Mouse (Mus musculus): Measurements from ENCODE around the gene Golga4.

The Golga4 gene

DNA sequence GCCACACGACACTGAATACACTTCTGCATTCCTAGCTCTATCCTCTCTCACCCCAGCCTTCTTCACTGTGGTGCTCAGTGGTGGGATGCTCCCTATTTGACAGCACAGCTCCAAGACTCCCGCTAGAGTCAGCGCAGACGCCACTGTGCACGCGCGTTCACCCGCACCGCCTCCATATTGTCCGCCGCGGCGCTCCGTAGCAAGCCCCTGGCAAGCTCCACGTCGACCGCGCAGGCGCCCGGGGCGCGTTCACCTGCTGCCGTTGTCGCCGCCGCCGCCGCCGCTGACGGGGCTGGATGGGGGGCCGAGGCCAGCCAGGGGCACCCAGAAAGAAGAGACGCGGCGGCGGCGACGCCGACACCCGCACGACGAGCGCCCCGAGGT lies at the start of gene Golga4:
Gene Golga4 (plus strand): TSS at position 248 of the 384 bp plus-strand sequence.
- DNase-seq (ENCODE audit: low spot score in 2 of 2) = peak; percentile 72 to 90

- DNase-seq (ENCODE audit: low spot score in 2 of 2) = no peak
These were observed 49.7 kb upstream of the Golga4 start for GRCm38 (mm10) chr9:118456405-118456804.

- no peak for DNase-seq (ENCODE audit: low spot score in 2 of 2)
These were observed 48.0 kb upstream of the Golga4 start for GRCm38 (mm10) chr9:118458039-118458438.

GRCm38 (mm10) chr9:118464031-118464430 lies 42.0 kb upstream of the Golga4 start:
- no peak for DNase-seq (ENCODE audit: low spot score in 2 of 2)

- DNase-seq (ENCODE audit: low spot score in 2 of 2) = no peak
These were observed 37.8 kb upstream of the Golga4 start for GRCm38 (mm10) chr9:118468301-118468700.

GRCm38 (mm10) chr9:118469272-118469671 lies 36.8 kb upstream of the Golga4 start:
- no peak for DNase-seq (ENCODE audit: low spot score in 2 of 2)

DNA sequence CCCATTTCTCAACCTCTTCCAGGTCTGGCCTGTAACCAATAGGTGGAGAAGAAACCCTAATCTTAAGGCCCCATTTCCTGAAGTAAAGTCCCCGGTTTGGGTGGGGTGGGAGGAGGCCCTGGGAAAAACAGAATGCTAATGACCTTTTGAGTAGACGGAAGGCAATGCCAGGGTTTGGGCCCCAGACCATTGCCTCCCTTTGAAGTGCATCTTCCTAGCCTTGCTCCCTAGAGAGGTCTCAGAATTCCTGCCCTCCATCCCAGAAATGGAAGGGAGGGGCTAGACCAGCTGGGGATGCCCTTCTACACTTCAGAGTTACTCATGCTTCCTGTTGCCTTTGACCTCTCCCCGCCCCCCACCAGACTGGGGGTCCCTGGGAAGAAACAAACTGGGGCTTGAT lies 34.8 kb upstream of the Golga4 start:
- no peak for DNase-seq (ENCODE audit: low spot score in 2 of 2)

DNA sequence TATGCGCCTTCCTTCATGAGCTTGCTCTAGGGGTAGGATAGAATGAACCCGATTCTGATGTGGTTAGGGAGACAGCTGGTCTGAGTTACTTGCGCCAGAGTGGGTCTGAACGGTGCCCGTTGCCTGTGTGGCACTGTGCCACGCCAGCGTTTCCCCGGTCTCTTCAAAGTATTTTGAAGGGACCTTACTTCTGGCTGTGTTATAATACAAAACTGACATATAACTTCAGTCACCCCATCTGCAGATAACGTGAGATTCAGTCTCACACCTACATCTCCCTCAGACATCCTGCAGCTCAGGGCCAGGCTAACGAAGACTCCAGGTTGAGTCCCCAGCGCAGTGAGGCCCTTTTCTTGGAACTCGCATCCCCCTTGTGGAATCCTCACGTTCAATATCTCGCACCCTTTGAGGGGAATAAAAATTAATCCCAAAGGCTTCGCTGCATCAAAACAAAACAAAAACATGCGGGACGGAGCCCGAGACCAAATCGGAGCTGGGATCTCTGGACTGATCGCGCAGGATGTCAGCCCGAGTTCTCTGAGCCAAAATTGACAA lies 29.8 kb upstream of the Golga4 start:
- DNase-seq (ENCODE audit: low spot score in 2 of 2) = no peak

- DNase-seq (ENCODE audit: low spot score in 2 of 2) = no peak
These were observed 29.2 kb upstream of the Golga4 start for GRCm38 (mm10) chr9:118476766-118477271.

- no peak for DNase-seq (ENCODE audit: low spot score in 2 of 2)
These were observed 28.7 kb upstream of the Golga4 start for GRCm38 (mm10) chr9:118477281-118477931.

DNA sequence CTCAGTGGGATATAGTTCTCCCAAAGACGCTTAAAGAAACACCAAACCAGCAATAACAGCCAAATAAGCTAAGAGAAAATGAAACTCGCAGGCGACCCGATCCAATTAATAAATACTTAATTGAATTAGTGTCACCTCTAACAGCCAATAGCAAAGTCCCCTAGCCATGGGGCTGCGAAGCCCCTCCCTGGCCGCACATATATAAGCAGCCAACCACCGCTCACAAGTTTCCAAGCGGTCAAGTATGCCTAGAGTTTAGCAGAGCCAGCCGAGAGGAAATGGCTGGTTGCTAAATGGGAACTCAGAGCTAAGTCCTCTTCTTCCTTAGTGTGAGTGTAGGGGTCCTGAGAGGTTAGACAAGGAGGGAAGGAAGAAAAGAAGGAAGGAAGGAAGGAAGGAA lies 28.1 kb upstream of the Golga4 start, which contains the start of gene Eomes:
Gene Eomes (plus strand): TSS at position 252 of the 400 bp plus-strand sequence.
- no peak for DNase-seq (ENCODE audit: low spot score in 2 of 2)

GRCm38 (mm10) chr9:118478458-118478838 lies 27.6 kb upstream of the Golga4 start:
- peak in 1 of 2 experiments; percentile 28 for DNase-seq (ENCODE audit: low spot score in 2 of 2)

DNA sequence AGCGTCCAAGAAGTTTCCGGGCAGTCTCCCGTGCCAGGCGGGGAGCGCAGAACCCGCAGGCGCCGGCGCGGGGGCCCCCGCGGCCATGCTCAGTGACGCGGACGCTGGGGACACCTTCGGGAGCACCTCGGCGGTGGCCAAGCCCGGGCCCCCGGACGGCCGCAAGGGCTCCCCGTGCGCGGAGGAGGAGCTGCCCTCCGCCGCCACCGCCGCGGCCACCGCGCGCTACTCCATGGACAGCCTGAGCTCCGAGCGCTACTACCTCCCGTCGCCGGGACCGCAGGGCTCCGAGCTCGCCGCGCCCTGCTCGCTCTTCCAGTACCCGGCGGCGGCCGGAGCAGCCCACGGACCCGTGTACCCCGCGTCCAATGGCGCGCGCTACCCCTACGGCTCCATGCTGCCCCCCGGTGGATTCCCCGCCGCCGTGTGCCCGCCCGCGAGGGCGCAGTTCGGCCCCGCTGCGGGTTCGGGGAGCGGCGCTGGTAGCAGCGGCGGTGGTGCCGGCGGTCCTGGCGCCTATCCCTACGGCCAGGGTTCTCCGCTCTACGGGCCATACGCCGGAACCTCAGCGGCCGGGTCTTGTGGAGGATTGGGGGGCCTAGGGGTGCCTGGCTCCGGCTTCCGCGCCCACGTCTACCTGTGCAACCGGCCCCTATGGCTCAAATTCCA lies 27.1 kb upstream of the Golga4 start:
- peak in 1 of 2 experiments; percentile 42 for DNase-seq (ENCODE audit: low spot score in 2 of 2)

DNA sequence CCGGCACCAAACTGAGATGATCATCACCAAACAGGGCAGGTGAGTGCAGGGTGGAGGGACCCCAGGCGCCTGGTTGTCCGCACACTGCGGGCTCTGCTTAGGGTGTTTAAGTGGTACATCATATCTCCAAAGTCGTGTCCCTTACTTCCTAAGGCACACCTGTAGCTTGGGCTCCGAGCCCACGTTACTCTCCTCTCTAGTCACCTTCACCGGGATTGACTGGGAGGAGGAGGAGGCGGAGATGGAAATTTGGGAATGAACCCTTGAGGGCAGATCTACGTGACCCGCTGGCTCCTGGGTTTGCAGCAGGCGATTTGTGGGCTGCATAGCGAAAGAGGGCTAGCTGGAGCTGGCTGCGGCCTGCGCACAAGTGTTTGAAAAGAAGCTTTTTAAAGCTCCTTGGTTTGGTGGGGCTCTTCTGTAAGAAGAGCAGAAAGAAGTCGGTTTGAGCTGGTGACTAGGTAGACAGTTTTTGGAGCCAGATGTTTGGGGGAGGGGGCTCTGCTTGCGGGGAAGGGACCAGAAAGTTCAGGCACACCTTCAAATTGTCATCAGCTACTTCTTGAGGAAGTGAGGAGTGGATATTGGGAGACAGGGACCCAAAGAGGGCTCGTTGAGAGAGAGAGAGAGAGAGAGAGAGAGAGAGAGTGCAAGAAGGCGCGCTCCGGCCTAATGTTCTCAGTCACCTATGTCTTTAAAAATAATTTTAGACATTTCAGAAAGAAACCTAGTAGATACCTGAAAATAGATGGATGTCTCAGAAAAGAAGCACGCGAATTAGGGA lies 26.4 kb upstream of the Golga4 start:
- no peak for DNase-seq (ENCODE audit: low spot score in 2 of 2)

- no peak for DNase-seq (ENCODE audit: low spot score in 2 of 2)
These were observed 25.8 kb upstream of the Golga4 start for GRCm38 (mm10) chr9:118480292-118480690.

DNA sequence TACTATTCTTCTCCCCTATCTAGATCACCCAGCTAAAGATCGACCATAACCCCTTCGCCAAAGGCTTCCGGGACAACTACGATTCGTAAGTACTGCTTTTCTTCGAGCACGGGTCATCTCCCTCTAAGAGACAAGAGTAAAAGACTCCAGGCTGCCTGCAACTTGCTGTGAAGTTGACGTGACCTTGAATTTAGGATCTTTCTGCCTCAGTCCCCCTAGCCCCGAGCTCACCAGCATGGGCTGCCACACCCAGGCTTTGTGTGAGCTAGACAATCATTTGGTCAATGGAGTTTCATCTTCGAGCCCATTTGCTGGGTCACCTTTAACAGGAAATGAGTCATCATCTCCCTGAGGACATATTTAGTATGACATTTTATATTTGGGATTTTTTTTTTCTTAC lies 23.9 kb upstream of the Golga4 start:
- no peak for DNase-seq (ENCODE audit: low spot score in 2 of 2)

DNA sequence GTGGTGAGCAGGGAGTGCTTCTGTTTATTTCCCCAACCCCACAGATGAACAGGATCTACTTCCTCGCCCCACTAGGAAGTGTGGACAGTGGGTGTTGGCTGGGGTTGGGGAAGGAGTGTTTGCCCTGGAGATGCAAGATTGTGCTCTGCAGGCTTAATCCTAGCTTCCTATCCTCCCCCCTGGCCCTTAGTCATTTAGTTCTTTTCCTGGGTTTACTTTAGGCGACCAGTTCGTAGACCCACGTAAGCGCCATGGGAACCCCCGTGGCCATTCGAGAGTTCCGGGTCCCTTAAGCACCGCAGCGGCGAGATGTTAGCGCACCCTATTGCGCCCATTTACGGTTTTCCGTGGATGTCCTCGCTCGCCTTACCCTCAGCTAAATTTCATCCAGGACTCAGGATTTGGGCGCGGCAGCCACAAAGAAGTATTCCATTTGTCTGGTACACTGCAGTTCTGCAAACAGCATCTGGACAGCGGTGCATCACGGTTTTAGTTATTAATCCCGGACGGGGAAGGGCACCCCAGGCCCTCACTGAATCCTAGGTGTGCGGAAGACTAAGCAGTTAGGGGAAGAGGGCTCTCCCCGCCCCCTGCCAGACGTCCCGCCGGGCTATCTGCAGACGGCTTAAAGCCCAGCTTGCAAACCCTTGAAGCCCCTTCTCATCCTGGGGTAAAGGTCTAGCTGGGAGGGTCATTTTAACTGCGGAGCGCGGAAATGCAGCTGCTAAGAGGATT lies 19.5 kb upstream of the Golga4 start:
- DNase-seq (ENCODE audit: low spot score in 2 of 2) = no peak

DNA sequence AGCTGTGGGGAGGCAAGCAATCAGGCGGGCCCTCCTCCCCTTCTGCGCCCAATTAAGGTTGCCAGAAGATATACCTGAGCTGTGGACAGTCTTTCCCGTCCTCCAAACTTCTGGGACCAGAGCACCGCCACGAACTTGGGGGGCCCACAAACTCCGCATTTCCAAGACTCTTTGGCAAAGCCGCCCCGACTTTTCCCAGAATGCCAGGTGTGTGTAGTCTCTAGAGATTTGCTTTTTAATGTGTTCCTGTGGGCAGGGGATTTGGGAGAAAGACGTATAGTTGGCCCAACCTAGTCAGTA lies 19.0 kb upstream of the Golga4 start:
- no peak for DNase-seq (ENCODE audit: low spot score in 2 of 2)

- no peak for DNase-seq (ENCODE audit: low spot score in 2 of 2)
These were observed 18.4 kb upstream of the Golga4 start for GRCm38 (mm10) chr9:118487636-118488035.

DNA sequence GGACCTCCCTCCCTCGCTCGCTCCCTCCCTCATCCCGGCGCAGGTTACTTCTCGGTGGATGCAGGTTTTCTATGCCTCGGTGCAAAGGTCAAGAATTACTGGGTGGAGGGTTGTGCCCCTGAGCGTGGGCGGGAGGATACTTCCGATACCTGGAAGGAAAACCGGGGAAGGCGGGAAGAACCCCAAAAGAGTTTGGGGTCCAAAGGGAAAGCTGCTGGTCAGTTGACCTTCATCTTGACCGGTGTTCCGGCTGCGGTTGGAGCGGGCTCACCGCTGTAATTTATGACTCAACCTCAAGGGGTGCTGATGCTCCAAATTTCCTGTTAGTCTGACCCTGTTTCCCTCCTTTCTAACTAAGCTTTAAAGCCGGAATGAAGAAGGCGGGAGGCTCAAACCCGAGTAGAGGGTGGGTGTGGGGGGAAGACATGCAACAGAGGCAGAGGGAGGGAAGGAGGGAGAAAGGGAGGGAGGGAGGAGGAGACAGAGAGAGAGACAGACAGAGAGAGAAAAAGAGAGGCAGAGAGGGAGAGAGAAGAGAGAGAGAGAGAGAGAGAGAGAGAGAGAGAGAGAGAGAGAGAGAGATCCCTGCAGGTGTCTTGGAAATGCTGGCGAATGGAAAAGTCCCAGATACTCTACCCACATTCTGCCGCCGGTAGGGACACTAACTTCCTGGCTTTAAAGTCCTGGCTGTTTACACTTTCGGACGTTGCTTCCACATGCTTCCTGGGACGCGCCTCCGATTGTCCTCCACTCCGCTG lies 17.8 kb upstream of the Golga4 start:
- DNase-seq (ENCODE audit: low spot score in 2 of 2) = peak in 1 of 2 experiments; percentile 35
